Mouse (Mus musculus): ENCODE measurements around the gene Ano2. TPM values are rescaled to one million over a fixed set of nuclear protein-coding genes. Genes with fewer than 3 reads are reported as not detected.

Ano2 gene
- polyA plus RNA-seq, 1 experiment from 2014 or later: 1.3 TPM

- Histone ChIP-seq H3K27ac (ENCODE audit: low read length) (no peak overlapping the region), H3K4me2 (ENCODE audit: low read depth, low read length) (no peak overlapping the region), H3K9me3 (ENCODE audit: control insufficient read depth, low read length) (no peaks in the 10 kb centered on the region), H3K4me3 (ENCODE audit: low read length) (no peak overlapping the region), H3K36me3 (ENCODE audit: control insufficient read depth, insufficient read depth, low read length) (no peaks in the 10 kb centered on the region), H3K27me3 (replicated peaks; ENCODE audit: control insufficient read depth, insufficient read depth, low read length) (no peaks in the 10 kb centered on the region), H3K9ac (ENCODE audit: low read depth, low read length) (no peak overlapping the region), H3K4me1 (ENCODE audit: control insufficient read depth, insufficient read depth, low read length) (no peaks in the 10 kb centered on the region)
- 70% methylated on average over 5 of the region's 5 CpGs for WGBS
- no peak for ATAC-seq
These were observed 86.1 kb downstream of the Ano2 start for GRCm38 (mm10) chr6:125776291-125776690.

- H3K4me3 ChIP-seq (ENCODE audit: low read length): no peak overlapping the region
- no peak overlapping the region for H3K4me2 ChIP-seq (ENCODE audit: low read depth, low read length)
- H3K27ac ChIP-seq (ENCODE audit: low read length): no peak overlapping the region
- H3K27me3 ChIP-seq (replicated peaks; ENCODE audit: control insufficient read depth, insufficient read depth, low read length): no peaks in the 10 kb centered on the region
- H3K9ac ChIP-seq (ENCODE audit: low read depth, low read length): no peak overlapping the region
- no peak for ATAC-seq
- H3K36me3 ChIP-seq (ENCODE audit: control insufficient read depth, insufficient read depth, low read length): no peaks in the 10 kb centered on the region
- no peaks in the 10 kb centered on the region for H3K4me1 ChIP-seq (ENCODE audit: control insufficient read depth, insufficient read depth, low read length)
- H3K9me3 ChIP-seq (ENCODE audit: control insufficient read depth, low read length): no peaks in the 10 kb centered on the region
- 68% methylated on average over 8 of the region's 8 CpGs for WGBS
These were observed 112.7 kb downstream of the Ano2 start for GRCm38 (mm10) chr6:125802954-125803353.

- Histone ChIP-seq H3K4me1 (ENCODE audit: control insufficient read depth, insufficient read depth, low read length) (no peaks in the 10 kb centered on the region), H3K9me3 (ENCODE audit: control insufficient read depth, low read length) (no peaks in the 10 kb centered on the region), H3K27ac (ENCODE audit: low read length) (no peak overlapping the region), H3K4me3 (ENCODE audit: low read length) (no peak overlapping the region), H3K27me3 (replicated peaks; ENCODE audit: control insufficient read depth, insufficient read depth, low read length) (no peaks in the 10 kb centered on the region), H3K9ac (ENCODE audit: low read depth, low read length) (no peak overlapping the region), H3K4me2 (ENCODE audit: low read depth, low read length) (no peak overlapping the region), H3K36me3 (ENCODE audit: control insufficient read depth, insufficient read depth, low read length) (no peaks in the 10 kb centered on the region)
- WGBS: 40% methylated on average over 20 of the region's 20 CpGs
- ATAC-seq: no peak
These were observed 113.3 kb downstream of the Ano2 start for GRCm38 (mm10) chr6:125803364-125804011.

GRCm38 (mm10) chr6:125808996-125809649 is 118.9 kb downstream of the Ano2 start:
- Histone ChIP-seq H3K36me3 (ENCODE audit: control insufficient read depth, insufficient read depth, low read length) (no peaks in the 10 kb centered on the region), H3K27me3 (replicated peaks; ENCODE audit: control insufficient read depth, insufficient read depth, low read length) (no peaks in the 10 kb centered on the region), H3K4me2 (ENCODE audit: low read depth, low read length) (no peak overlapping the region), H3K4me3 (ENCODE audit: low read length) (no peak overlapping the region), H3K27ac (ENCODE audit: low read length) (no peak overlapping the region), H3K9me3 (ENCODE audit: control insufficient read depth, low read length) (no peaks in the 10 kb centered on the region), H3K9ac (ENCODE audit: low read depth, low read length) (no peak overlapping the region), H3K4me1 (ENCODE audit: control insufficient read depth, insufficient read depth, low read length) (no peaks in the 10 kb centered on the region)
- no peak for ATAC-seq
- 67% methylated on average over 9 of the region's 9 CpGs for WGBS

- Histone ChIP-seq H3K4me1 (ENCODE audit: control insufficient read depth, insufficient read depth, low read length) (no peaks in the 10 kb centered on the region), H3K27me3 (replicated peaks; ENCODE audit: control insufficient read depth, insufficient read depth, low read length) (no peaks in the 10 kb centered on the region), H3K4me3 (ENCODE audit: low read length) (no peak overlapping the region), H3K9me3 (ENCODE audit: control insufficient read depth, low read length) (no peaks in the 10 kb centered on the region), H3K36me3 (ENCODE audit: control insufficient read depth, insufficient read depth, low read length) (no peaks in the 10 kb centered on the region), H3K9ac (ENCODE audit: low read depth, low read length) (no peak overlapping the region), H3K4me2 (ENCODE audit: low read depth, low read length) (no peak overlapping the region), H3K27ac (ENCODE audit: low read length) (no peak overlapping the region)
- no peak for ATAC-seq
- 11% methylated on average over 2 of the region's 2 CpGs for WGBS
These were observed 121.2 kb downstream of the Ano2 start for GRCm38 (mm10) chr6:125811395-125811794.

- Histone ChIP-seq H3K9ac (ENCODE audit: low read depth, low read length) (no peak overlapping the region), H3K9me3 (ENCODE audit: control insufficient read depth, low read length) (no peaks in the 10 kb centered on the region), H3K27me3 (replicated peaks; ENCODE audit: control insufficient read depth, insufficient read depth, low read length) (no peaks in the 10 kb centered on the region), H3K4me3 (ENCODE audit: low read length) (no peak overlapping the region), H3K27ac (ENCODE audit: low read length) (no peak overlapping the region), H3K36me3 (ENCODE audit: control insufficient read depth, insufficient read depth, low read length) (no peaks in the 10 kb centered on the region), H3K4me1 (ENCODE audit: control insufficient read depth, insufficient read depth, low read length) (no peaks in the 10 kb centered on the region), H3K4me2 (ENCODE audit: low read depth, low read length) (no peak overlapping the region)
- 44% methylated on average over 4 of the region's 4 CpGs for WGBS
- ATAC-seq: no peak
These were observed 147.9 kb downstream of the Ano2 start for GRCm38 (mm10) chr6:125838121-125838520.

GRCm38 (mm10) chr6:125841284-125841683 is 151.1 kb downstream of the Ano2 start:
- ATAC-seq: no peak
- H3K27me3 ChIP-seq (replicated peaks; ENCODE audit: control insufficient read depth, insufficient read depth, low read length): no peaks in the 10 kb centered on the region
- no peaks in the 10 kb centered on the region for H3K9me3 ChIP-seq (ENCODE audit: control insufficient read depth, low read length)
- H3K4me1 ChIP-seq (ENCODE audit: control insufficient read depth, insufficient read depth, low read length): no peaks in the 10 kb centered on the region
- no peaks in the 10 kb centered on the region for H3K36me3 ChIP-seq (ENCODE audit: control insufficient read depth, insufficient read depth, low read length)
- H3K27ac ChIP-seq (ENCODE audit: low read length): no peak overlapping the region
- H3K4me3 ChIP-seq (ENCODE audit: low read length): no peak overlapping the region
- 79% methylated on average over 3 of the region's 3 CpGs for WGBS
- no peak overlapping the region for H3K9ac ChIP-seq (ENCODE audit: low read depth, low read length)
- no peak overlapping the region for H3K4me2 ChIP-seq (ENCODE audit: low read depth, low read length)

GRCm38 (mm10) chr6:125851196-125851595 is 161.0 kb downstream of the Ano2 start:
- H3K4me2 ChIP-seq (ENCODE audit: low read depth, low read length): no peak overlapping the region
- no peaks in the 10 kb centered on the region for H3K36me3 ChIP-seq (ENCODE audit: control insufficient read depth, insufficient read depth, low read length)
- H3K27ac ChIP-seq (ENCODE audit: low read length): no peak overlapping the region
- no peak overlapping the region for H3K9ac ChIP-seq (ENCODE audit: low read depth, low read length)
- H3K9me3 ChIP-seq (ENCODE audit: control insufficient read depth, low read length): no peaks in the 10 kb centered on the region
- no peaks in the 10 kb centered on the region for H3K27me3 ChIP-seq (replicated peaks; ENCODE audit: control insufficient read depth, insufficient read depth, low read length)
- 72% methylated on average over 4 of the region's 4 CpGs for WGBS
- no peak overlapping the region for H3K4me3 ChIP-seq (ENCODE audit: low read length)
- ATAC-seq: no peak
- H3K4me1 ChIP-seq (ENCODE audit: control insufficient read depth, insufficient read depth, low read length): no peaks in the 10 kb centered on the region

- no peak overlapping the region for H3K9ac ChIP-seq (ENCODE audit: low read depth, low read length)
- 55% methylated on average over 1 of the region's 1 CpGs for WGBS
- H3K27me3 ChIP-seq (replicated peaks; ENCODE audit: control insufficient read depth, insufficient read depth, low read length): no peaks in the 10 kb centered on the region
- H3K27ac ChIP-seq (ENCODE audit: low read length): no peak overlapping the region
- ATAC-seq: no peak
- no peaks in the 10 kb centered on the region for H3K4me1 ChIP-seq (ENCODE audit: control insufficient read depth, insufficient read depth, low read length)
- no peaks in the 10 kb centered on the region for H3K9me3 ChIP-seq (ENCODE audit: control insufficient read depth, low read length)
- no peaks in the 10 kb centered on the region for H3K36me3 ChIP-seq (ENCODE audit: control insufficient read depth, insufficient read depth, low read length)
- H3K4me2 ChIP-seq (ENCODE audit: low read depth, low read length): no peak overlapping the region
- no peak overlapping the region for H3K4me3 ChIP-seq (ENCODE audit: low read length)
These were observed 168.1 kb downstream of the Ano2 start for GRCm38 (mm10) chr6:125858294-125858693.

GRCm38 (mm10) chr6:125868516-125868915 is 178.3 kb downstream of the Ano2 start:
- Histone ChIP-seq H3K4me1 (ENCODE audit: control insufficient read depth, insufficient read depth, low read length) (no peaks in the 10 kb centered on the region), H3K4me3 (ENCODE audit: low read length) (no peak overlapping the region), H3K9ac (ENCODE audit: low read depth, low read length) (no peak overlapping the region), H3K9me3 (ENCODE audit: control insufficient read depth, low read length) (no peaks in the 10 kb centered on the region), H3K36me3 (ENCODE audit: control insufficient read depth, insufficient read depth, low read length) (no peaks in the 10 kb centered on the region), H3K27ac (ENCODE audit: low read length) (no peak overlapping the region), H3K4me2 (ENCODE audit: low read depth, low read length) (no peak overlapping the region), H3K27me3 (replicated peaks; ENCODE audit: control insufficient read depth, insufficient read depth, low read length) (no peaks in the 10 kb centered on the region)
- 37% methylated on average over 2 of the region's 2 CpGs for WGBS
- no peak for ATAC-seq
